Mouse (Mus musculus): ENCODE data around the gene Nfkbib. TPM values are rescaled to one million over a fixed set of nuclear protein-coding genes. Genes with fewer than 3 reads are reported as not detected.

The Nfkbib gene
- polyA plus RNA-seq, 1 experiment from 2014 or later: 50.5 TPM

GRCm38 (mm10) chr7:28741368-28741708 is 26.0 kb downstream of the Nfkbib start:
- Histone ChIP-seq H3K27me3 (ENCODE audit: low read depth, poor library complexity, severe bottlenecking) (no peaks in the 10 kb centered on the region), H3K9me3 (replicated peaks) (no peaks in the 10 kb centered on the region), H3K4me3 (peak overlapping the region; percentile 73), H3K4me1 (peaks cover 13% of the 10 kb centered on the region), H3K36me3 (peaks cover 65% of the 10 kb centered on the region), H3K27ac (peak overlapping the region; percentile 95)
- no peak for DNase-seq (ENCODE audit: low spot score)
- 2% methylated on average over 13 of the region's 13 CpGs for WGBS

DNA sequence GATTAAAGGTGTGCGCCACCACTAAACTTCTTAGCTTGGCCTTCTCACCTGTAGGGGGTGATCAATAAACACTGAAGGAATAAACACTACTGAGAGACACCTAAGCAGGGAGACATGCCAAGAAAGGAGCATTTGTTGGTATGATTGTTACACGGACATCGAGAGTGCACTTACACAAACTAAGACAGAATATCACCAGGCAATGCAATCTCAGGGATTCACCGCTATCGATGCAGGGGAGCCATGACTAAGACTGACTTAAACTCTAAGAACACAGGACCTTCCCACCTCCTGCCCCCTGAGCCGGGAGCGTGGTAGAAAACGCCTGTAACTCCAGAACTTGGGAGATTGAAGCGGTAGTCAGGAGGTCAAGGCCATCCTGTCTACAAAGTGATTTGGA is 26.4 kb downstream of the Nfkbib start:
- peaks cover 65% of the 10 kb centered on the region for H3K36me3 ChIP-seq
- peaks cover 13% of the 10 kb centered on the region for H3K4me1 ChIP-seq
- no peak for DNase-seq (ENCODE audit: low spot score)
- peak overlapping the region; percentile 95 for H3K27ac ChIP-seq
- peak overlapping the region; percentile 73 for H3K4me3 ChIP-seq
- WGBS: 46% methylated on average over 9 of the region's 9 CpGs
- no peaks in the 10 kb centered on the region for H3K9me3 ChIP-seq (replicated peaks)
- no peaks in the 10 kb centered on the region for H3K27me3 ChIP-seq (ENCODE audit: low read depth, poor library complexity, severe bottlenecking)

- H3K9me3 ChIP-seq (replicated peaks): no peaks in the 10 kb centered on the region
- no peak overlapping the region for H3K4me3 ChIP-seq
- H3K36me3 ChIP-seq: peaks cover 64% of the 10 kb centered on the region
- peaks cover 13% of the 10 kb centered on the region for H3K4me1 ChIP-seq
- no peaks in the 10 kb centered on the region for H3K27me3 ChIP-seq (ENCODE audit: low read depth, poor library complexity, severe bottlenecking)
- 96% methylated on average over 21 of the region's 21 CpGs for WGBS
- no peak for DNase-seq (ENCODE audit: low spot score)
- H3K27ac ChIP-seq: no peak overlapping the region
Measured at GRCm38 (mm10) chr7:28739829-28740228, 27.5 kb downstream of the Nfkbib start.

DNA sequence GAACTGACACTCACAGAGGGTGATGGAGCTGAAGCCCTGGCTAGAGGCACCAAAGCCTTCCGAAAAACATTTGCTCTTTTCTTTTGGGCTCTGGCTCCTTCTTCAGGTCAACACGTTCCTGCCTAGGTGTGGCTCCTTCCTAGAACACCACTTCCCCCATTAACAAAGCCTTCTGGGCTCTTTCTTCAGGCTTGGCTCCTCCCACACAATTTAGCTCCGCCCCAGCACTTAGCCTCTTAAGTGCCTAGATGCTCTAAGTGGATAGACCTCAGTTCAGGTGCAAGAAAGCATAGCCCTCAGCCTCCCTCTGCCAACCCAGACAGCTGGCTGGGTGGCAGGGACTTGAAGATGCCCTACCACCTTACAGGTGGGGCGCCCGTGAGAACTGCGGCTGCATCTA is 31.6 kb downstream of the Nfkbib start:
- peaks cover 17% of the 10 kb centered on the region for H3K4me1 ChIP-seq
- no peak for DNase-seq (ENCODE audit: low spot score)
- H3K27ac ChIP-seq: no peak overlapping the region
- peaks cover 64% of the 10 kb centered on the region for H3K36me3 ChIP-seq
- 78% methylated on average over 6 of the region's 6 CpGs for WGBS
- H3K27me3 ChIP-seq (ENCODE audit: low read depth, poor library complexity, severe bottlenecking): peaks cover 18% of the 10 kb centered on the region; the same call in 1 of the 2 replicates
- no peaks in the 10 kb centered on the region for H3K9me3 ChIP-seq (replicated peaks)
- no peak overlapping the region for H3K4me3 ChIP-seq

DNA sequence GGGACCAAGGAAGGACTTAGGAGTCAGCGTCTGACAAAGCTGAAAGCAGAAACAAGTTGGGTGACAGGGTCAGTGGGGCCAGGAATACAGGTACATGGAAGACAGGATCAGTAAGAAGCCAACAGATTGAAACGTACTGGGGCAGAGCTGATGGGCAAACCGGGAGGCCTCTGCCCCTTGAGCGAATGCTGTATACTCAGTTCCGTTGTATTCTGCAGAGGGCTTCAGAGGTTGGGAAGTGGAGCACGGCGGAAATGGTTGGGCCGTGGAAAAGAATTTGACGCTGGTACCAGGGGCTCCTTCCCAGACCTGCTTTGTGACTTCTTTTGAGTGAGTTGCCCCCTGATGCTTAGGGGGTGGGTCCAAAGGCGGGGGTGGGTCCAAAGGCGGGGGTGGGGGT is 34.1 kb downstream of the Nfkbib start:
- 11% methylated on average over 11 of the region's 11 CpGs for WGBS
- Histone ChIP-seq H3K27me3 (ENCODE audit: low read depth, poor library complexity, severe bottlenecking) (peaks cover 18% of the 10 kb centered on the region; the same call in 1 of the 2 replicates), H3K9me3 (replicated peaks) (no peaks in the 10 kb centered on the region), H3K4me3 (peak overlapping the region; percentile 60), H3K27ac (peak overlapping the region; percentile 82), H3K4me1 (peaks cover 17% of the 10 kb centered on the region), H3K36me3 (peaks cover 42% of the 10 kb centered on the region)
- no peak for DNase-seq (ENCODE audit: low spot score)

- Histone ChIP-seq H3K4me3 (peak overlapping the region; percentile 60), H3K27ac (peak overlapping the region; percentile 82), H3K36me3 (peaks cover 36% of the 10 kb centered on the region), H3K27me3 (ENCODE audit: low read depth, poor library complexity, severe bottlenecking) (peaks cover 18% of the 10 kb centered on the region; the same call in 1 of the 2 replicates), H3K9me3 (replicated peaks) (no peaks in the 10 kb centered on the region), H3K4me1 (peaks cover 17% of the 10 kb centered on the region)
- WGBS: 3% methylated on average over 58 of the region's 58 CpGs
- DNase-seq (ENCODE audit: low spot score): peak; percentile 87
Measured at GRCm38 (mm10) chr7:28732341-28733142, 34.8 kb downstream of the Nfkbib start.

DNA sequence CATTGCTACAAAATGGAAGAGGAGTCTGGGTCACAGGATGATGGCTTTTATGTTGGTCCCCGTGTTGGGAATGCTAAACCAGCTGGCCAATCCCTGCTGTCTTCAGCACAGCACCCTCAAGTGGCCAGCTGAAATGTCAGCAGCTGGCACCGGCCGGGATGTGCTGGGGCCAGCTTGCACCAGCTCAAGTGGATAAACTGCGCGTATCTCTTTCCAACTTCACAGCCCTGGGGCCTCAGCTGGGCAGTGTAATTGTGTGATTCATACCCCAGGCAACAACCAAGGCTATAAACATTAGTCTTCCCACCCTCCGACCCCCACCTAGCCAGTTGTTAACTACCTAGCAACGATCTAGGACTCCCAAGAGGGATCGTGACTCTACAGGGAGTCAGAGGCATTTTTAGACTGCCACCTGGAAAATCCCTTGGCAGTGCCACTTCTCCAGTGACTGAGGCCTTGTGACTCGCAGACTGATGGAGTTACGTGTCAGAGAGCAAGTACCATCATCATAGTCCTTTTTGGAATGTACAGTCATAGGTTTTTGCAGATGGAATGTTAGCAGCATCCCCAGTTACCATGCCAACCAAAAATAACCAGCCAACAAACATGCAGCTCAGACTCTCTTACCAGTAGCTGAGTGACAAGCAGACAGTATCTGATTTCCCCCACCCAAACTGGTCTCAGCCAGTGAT is 39.5 kb downstream of the Nfkbib start:
- peaks cover 7% of the 10 kb centered on the region for H3K4me1 ChIP-seq
- H3K36me3 ChIP-seq: peaks cover 26% of the 10 kb centered on the region
- WGBS: 58% methylated on average over 10 of the region's 10 CpGs
- H3K27me3 ChIP-seq (ENCODE audit: low read depth, poor library complexity, severe bottlenecking): peaks cover 18% of the 10 kb centered on the region; the same call in 1 of the 2 replicates
- H3K4me3 ChIP-seq: no peak overlapping the region
- DNase-seq (ENCODE audit: low spot score): no peak
- no peaks in the 10 kb centered on the region; the same call in 1 of the 2 replicates for H3K9me3 ChIP-seq (replicated peaks)
- H3K27ac ChIP-seq: no peak overlapping the region

- Histone ChIP-seq H3K4me3 (no peak overlapping the region), H3K9me3 (replicated peaks) (no peaks in the 10 kb centered on the region; the same call in 1 of the 2 replicates), H3K27ac (no peak overlapping the region), H3K4me1 (no peaks in the 10 kb centered on the region; the same call in 1 of the 2 replicates), H3K36me3 (peaks cover 26% of the 10 kb centered on the region), H3K27me3 (ENCODE audit: low read depth, poor library complexity, severe bottlenecking) (peaks cover 8% of the 10 kb centered on the region; the same call in 1 of the 2 replicates)
- peak; percentile 89 for DNase-seq (ENCODE audit: low spot score)
- WGBS: 11% methylated on average over 14 of the region's 14 CpGs
Measured at GRCm38 (mm10) chr7:28726600-28726999, 40.7 kb downstream of the Nfkbib start.

- DNase-seq (ENCODE audit: low spot score): no peak
- H3K27me3 ChIP-seq (ENCODE audit: low read depth, poor library complexity, severe bottlenecking): no peaks in the 10 kb centered on the region
- H3K27ac ChIP-seq: no peak overlapping the region
- H3K4me1 ChIP-seq: no peaks in the 10 kb centered on the region; the same call in 1 of the 2 replicates
- 92% methylated on average over 2 of the region's 2 CpGs for WGBS
- no peak overlapping the region for H3K4me3 ChIP-seq
- peaks cover 17% of the 10 kb centered on the region for H3K36me3 ChIP-seq
- H3K9me3 ChIP-seq (replicated peaks): no peaks in the 10 kb centered on the region; the same call in 1 of the 2 replicates
Measured at GRCm38 (mm10) chr7:28724613-28725012, 42.7 kb downstream of the Nfkbib start.

GRCm38 (mm10) chr7:28722079-28722478 is 45.2 kb downstream of the Nfkbib start:
- peaks cover 17% of the 10 kb centered on the region for H3K36me3 ChIP-seq
- H3K4me3 ChIP-seq: no peak overlapping the region
- no peak for DNase-seq (ENCODE audit: low spot score)
- no peaks in the 10 kb centered on the region; the same call in 1 of the 2 replicates for H3K9me3 ChIP-seq (replicated peaks)
- peaks cover 12% of the 10 kb centered on the region for H3K4me1 ChIP-seq
- H3K27me3 ChIP-seq (ENCODE audit: low read depth, poor library complexity, severe bottlenecking): no peaks in the 10 kb centered on the region
- WGBS: 92% methylated on average over 7 of the region's 7 CpGs
- H3K27ac ChIP-seq: no peak overlapping the region

- DNase-seq (ENCODE audit: low spot score): no peak
- WGBS: 74% methylated on average over 3 of the region's 3 CpGs
- Histone ChIP-seq H3K4me1 (peaks cover 23% of the 10 kb centered on the region), H3K36me3 (peaks cover 17% of the 10 kb centered on the region), H3K27ac (no peak overlapping the region), H3K27me3 (ENCODE audit: low read depth, poor library complexity, severe bottlenecking) (no peaks in the 10 kb centered on the region), H3K4me3 (no peak overlapping the region), H3K9me3 (replicated peaks) (no peaks in the 10 kb centered on the region; the same call in 1 of the 2 replicates)
Measured at GRCm38 (mm10) chr7:28720753-28721537, 46.4 kb downstream of the Nfkbib start.

DNA sequence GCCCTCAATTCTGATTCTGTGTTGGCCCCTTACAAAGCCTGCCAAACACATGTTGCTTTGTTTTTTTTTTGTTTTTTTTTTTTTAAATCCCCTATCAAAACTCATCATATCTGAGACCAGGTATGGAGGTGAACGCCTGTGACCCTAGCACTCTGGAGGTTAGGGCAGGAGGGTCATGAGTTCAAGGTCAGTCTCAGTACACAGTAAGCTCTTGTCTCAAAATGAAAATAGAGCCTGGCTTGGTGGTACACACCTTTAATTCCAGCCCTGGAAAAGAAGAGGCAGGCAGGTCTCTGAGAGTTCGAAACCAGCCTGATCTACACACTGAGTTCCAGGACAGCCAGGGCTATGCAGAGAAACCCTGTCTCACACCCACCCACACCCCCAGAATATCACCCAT is 47.7 kb downstream of the Nfkbib start:
- Histone ChIP-seq H3K36me3 (peaks cover 7% of the 10 kb centered on the region), H3K4me1 (peaks cover 27% of the 10 kb centered on the region), H3K27me3 (ENCODE audit: low read depth, poor library complexity, severe bottlenecking) (no peaks in the 10 kb centered on the region), H3K27ac (no peak overlapping the region), H3K4me3 (no peak overlapping the region), H3K9me3 (replicated peaks) (no peaks in the 10 kb centered on the region; the same call in 1 of the 2 replicates)
- no peak for DNase-seq (ENCODE audit: low spot score)
- 89% methylated on average over 2 of the region's 2 CpGs for WGBS

Measured in limb, embryonic 10.5 days (tissue).